Mouse (Mus musculus): Measurements from ENCODE around the gene Hist1h2bq. TPM values are rescaled to one million over a fixed set of nuclear protein-coding genes. Genes with fewer than 3 reads are reported as not detected.

Gene Hist1h2bq
- polyA plus RNA-seq, 1 experiment: 20.3 TPM

- H3K79me3 ChIP-seq (ENCODE audit: low read depth): no peaks in the 10 kb centered on the region
- no peaks in the 10 kb centered on the region for H3K79me2 ChIP-seq (ENCODE audit: control insufficient read depth, insufficient read depth)
- no peaks in the 10 kb centered on the region for H3K27me3 ChIP-seq (ENCODE audit: control insufficient read depth, insufficient read depth, insufficient read length)
- no peaks in the 10 kb centered on the region for H3K36me3 ChIP-seq (ENCODE audit: control insufficient read depth, insufficient read depth)
- no peak overlapping the region for H3K4me3 ChIP-seq (ENCODE audit: insufficient read depth, poor library complexity, severe bottlenecking)
- no peak for TF ChIP-seq CEBPB (IDR thresholded peaks at IDR 0.05; ENCODE audit: low read depth)
- no peak for TF ChIP-seq CTCF (IDR thresholded peaks at IDR 0.05; ENCODE audit: control insufficient read depth, insufficient read depth, insufficient read length)
- TF ChIP-seq MAX (IDR thresholded peaks at IDR 0.05): no peak
- no peak for TF ChIP-seq USF1 (IDR thresholded peaks at IDR 0.05; ENCODE audit: low read depth)
- H3ac ChIP-seq (ENCODE audit: control insufficient read depth, insufficient read length, low read depth): no peak overlapping the region
These were observed 28.4 kb downstream of the Hist1h2bq start for GRCm38 (mm10) chr13:21781639-21782038.

DNA sequence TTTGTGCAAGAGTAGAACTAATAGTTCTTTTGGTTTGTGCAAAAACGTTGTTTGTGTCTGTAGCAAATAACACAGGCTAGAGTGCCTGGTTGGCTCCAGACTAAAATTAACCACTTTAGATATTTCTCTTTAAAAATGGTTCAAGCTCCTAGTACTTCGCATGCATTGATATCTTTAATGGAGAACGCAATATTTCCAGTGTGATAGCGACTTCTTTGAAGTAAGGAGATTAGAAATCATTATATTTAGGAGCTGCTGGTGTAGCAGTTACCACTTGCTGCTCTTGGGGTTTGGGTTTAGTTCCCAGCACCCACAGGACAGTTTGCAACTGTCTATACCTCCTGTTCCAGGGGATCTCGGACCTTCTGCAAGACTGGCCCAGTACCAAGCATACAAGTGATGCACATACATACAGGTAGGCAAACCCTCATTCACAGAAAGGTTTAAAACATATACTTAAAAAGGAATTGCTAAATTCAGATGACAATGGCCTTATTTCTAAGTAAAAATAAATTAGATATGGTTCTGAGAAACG is 28.9 kb downstream of the Hist1h2bq start:
- Histone ChIP-seq H3K4me3 (ENCODE audit: insufficient read depth, poor library complexity, severe bottlenecking) (no peak overlapping the region), H3K79me2 (ENCODE audit: control insufficient read depth, insufficient read depth) (no peaks in the 10 kb centered on the region), H3K27me3 (ENCODE audit: control insufficient read depth, insufficient read depth, insufficient read length) (no peaks in the 10 kb centered on the region), H3K79me3 (ENCODE audit: low read depth) (no peaks in the 10 kb centered on the region), H3K36me3 (ENCODE audit: control insufficient read depth, insufficient read depth) (no peaks in the 10 kb centered on the region), H3ac (ENCODE audit: control insufficient read depth, insufficient read length, low read depth) (no peak overlapping the region)
- TF ChIP-seq MAX (IDR thresholded peaks at IDR 0.05): no peak
- no peak for TF ChIP-seq FOSL1 (IDR thresholded peaks at IDR 0.05; ENCODE audit: insufficient read depth, low read length, poor library complexity, severe bottlenecking)
- TF ChIP-seq MYOG (IDR thresholded peaks at IDR 0.05; ENCODE audit: control insufficient read depth, extremely low read depth, insufficient read length): no peak
- TF ChIP-seq MYOD1 (IDR thresholded peaks at IDR 0.05; ENCODE audit: control insufficient read depth, insufficient read length, low read depth): no peak
- no peak for TF ChIP-seq USF1 (IDR thresholded peaks at IDR 0.05; ENCODE audit: low read depth)
- TF ChIP-seq CEBPB (IDR thresholded peaks at IDR 0.05; ENCODE audit: low read depth): no peak
- no peak for TF ChIP-seq CTCF (IDR thresholded peaks at IDR 0.05; ENCODE audit: control insufficient read depth, insufficient read depth, insufficient read length)

- H3K4me3 ChIP-seq (ENCODE audit: insufficient read depth, poor library complexity, severe bottlenecking): peak within 1 kb of the TSS; percentile 43
- TF ChIP-seq USF1 (IDR thresholded peaks at IDR 0.05; ENCODE audit: low read depth) (no peak), MYOG (IDR thresholded peaks at IDR 0.05; ENCODE audit: control insufficient read depth, extremely low read depth, insufficient read length) (peak; percentile 94), MAX (IDR thresholded peaks at IDR 0.05) (no peak), CTCF (IDR thresholded peaks at IDR 0.05; ENCODE audit: control insufficient read depth, insufficient read depth, insufficient read length) (no peak)
These were observed 29.9 kb downstream of the Hist1h2bq start, which contains the start of gene Hist1h1b for GRCm38 (mm10) chr13:21779767-21780731. TSS of gene Hist1h1b (minus strand) at chr13:21780625.

DNA sequence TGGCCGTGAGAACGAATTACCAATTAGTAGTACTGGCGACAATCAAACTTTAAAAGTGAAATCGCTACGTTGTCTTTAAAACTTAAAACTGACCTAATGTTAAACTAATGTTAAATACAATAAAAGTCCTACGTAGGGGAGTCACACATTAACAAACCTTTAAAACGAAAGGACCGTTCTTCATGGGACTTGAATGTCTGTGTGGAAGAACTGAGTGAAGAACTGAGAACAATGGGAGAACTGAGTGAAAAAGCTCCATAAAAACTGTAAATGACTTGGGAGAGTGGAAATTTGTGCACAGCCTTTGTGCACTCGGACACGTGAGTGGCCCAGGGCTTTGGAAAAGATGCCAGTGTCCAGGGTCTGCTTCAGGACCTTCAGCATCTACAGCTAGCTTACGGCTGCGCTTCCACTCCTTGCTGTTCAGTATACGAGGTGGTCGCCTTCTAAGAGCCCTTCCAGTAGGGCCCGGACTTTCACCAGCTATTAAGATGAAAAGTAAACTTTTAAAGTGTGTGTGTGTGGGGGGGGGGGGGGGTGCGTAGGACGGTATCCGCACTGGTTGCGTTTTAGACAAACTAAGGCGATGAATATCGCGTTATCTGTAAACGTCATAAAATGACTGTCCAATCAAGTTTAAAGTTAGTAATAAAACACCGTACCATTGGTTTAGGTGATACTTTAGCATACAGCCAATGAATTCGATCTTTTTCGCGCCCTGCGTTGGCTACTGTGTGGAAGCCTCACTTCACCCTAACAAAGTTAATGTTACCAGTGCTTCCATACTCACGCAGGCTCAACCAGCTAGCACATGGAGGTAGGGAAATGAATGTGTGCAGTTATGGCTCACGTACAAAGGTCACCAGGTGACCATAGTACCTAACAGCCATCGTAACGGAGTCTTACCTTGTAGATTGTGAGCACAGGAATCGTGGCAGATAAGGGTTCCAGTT is 30.9 kb downstream of the Hist1h2bq start:
- TF ChIP-seq MYOD1 (IDR thresholded peaks at IDR 0.05; ENCODE audit: control insufficient read depth, insufficient read length, low read depth) (no peak), USF1 (IDR thresholded peaks at IDR 0.05; ENCODE audit: low read depth) (peak; percentile 20)
- Histone ChIP-seq H3K79me2 (ENCODE audit: control insufficient read depth, insufficient read depth) (no peaks in the 10 kb centered on the region), H3ac (ENCODE audit: control insufficient read depth, insufficient read length, low read depth) (peak overlapping the region; percentile 94)

More at GRCm38 (mm10) chr13:21779767-21780731, 29.9 kb downstream of the Hist1h2bq start, which contains the start of gene Hist1h1b:
- Histone ChIP-seq H3K27me3 (ENCODE audit: control insufficient read depth, insufficient read depth, insufficient read length) (no peaks in the 10 kb centered on the region), H3K36me3 (ENCODE audit: control insufficient read depth, insufficient read depth) (no peaks in the 10 kb centered on the region), H3ac (ENCODE audit: control insufficient read depth, insufficient read length, low read depth) (peak within 1 kb of the TSS; percentile 94), H3K79me3 (ENCODE audit: low read depth) (no peaks in the 10 kb centered on the region), H3K79me2 (ENCODE audit: control insufficient read depth, insufficient read depth) (no peaks in the 10 kb centered on the region)

More for the DNA sequence above, 30.9 kb downstream of the Hist1h2bq start:
- Histone ChIP-seq H3K27me3 (ENCODE audit: control insufficient read depth, insufficient read depth, insufficient read length) (no peaks in the 10 kb centered on the region), H3K79me3 (ENCODE audit: low read depth) (no peaks in the 10 kb centered on the region), H3K4me3 (ENCODE audit: insufficient read depth, poor library complexity, severe bottlenecking) (peak overlapping the region; percentile 43), H3K36me3 (ENCODE audit: control insufficient read depth, insufficient read depth) (no peaks in the 10 kb centered on the region)

Small RNAs within 50 kb of the gene (microRNA-seq; reads per million reads assigned to microRNA genes)
- gene Gm19658 (ENCODE audit: borderline microRNAs expressed) (not detected), gene Gm44346 (ENCODE audit: borderline microRNAs expressed) (not detected), gene Gm44466 (ENCODE audit: borderline microRNAs expressed) (not detected)

Other genes with a start within 250 kb of the Hist1h2bq start
- not detected for gene Olfr1364, start 228.4 kb downstream of the Hist1h2bq start, polyA plus RNA-seq (2012; fragmentation: generic; extraction: Trizol)
- gene Olfr1362, start 196.2 kb downstream of the Hist1h2bq start, polyA plus RNA-seq (2012; fragmentation: generic; extraction: Trizol): not detected
- gene Olfr11, start 167.7 kb downstream of the Hist1h2bq start, polyA plus RNA-seq (2012; fragmentation: generic; extraction: Trizol): 0.01 TPM
- not detected for gene Olfr1361, start 146.8 kb downstream of the Hist1h2bq start, polyA plus RNA-seq (2012; fragmentation: generic; extraction: Trizol)
- not detected for gene Olfr1360, start 132.8 kb downstream of the Hist1h2bq start, polyA plus RNA-seq (2012; fragmentation: generic; extraction: Trizol)
- gene Olfr1359, start 112.1 kb downstream of the Hist1h2bq start, polyA plus RNA-seq (2012; fragmentation: generic; extraction: Trizol): not detected
- 9.1 TPM for gene Hist1h2bl, start 94.1 kb downstream of the Hist1h2bq start, polyA plus RNA-seq (2012; fragmentation: generic; extraction: Trizol)
- 15.6 TPM for gene Hist1h2ai, start 93.8 kb downstream of the Hist1h2bq start, polyA plus RNA-seq (2012; fragmentation: generic; extraction: Trizol)
- 15.6 TPM for gene Hist1h3h, start 92.5 kb downstream of the Hist1h2bq start, polyA plus RNA-seq (2012; fragmentation: generic; extraction: Trizol)
- 3.4 TPM for gene Hist1h2bm, start 88.2 kb downstream of the Hist1h2bq start, polyA plus RNA-seq (2012; fragmentation: generic; extraction: Trizol)
- gene Hist1h4j, start 75.1 kb downstream of the Hist1h2bq start, polyA plus RNA-seq (2012; fragmentation: generic; extraction: Trizol): 2.9 TPM
- 10.3 TPM for gene Hist1h4k, start 59.7 kb downstream of the Hist1h2bq start, polyA plus RNA-seq (2012; fragmentation: generic; extraction: Trizol)
- 5.9 TPM for gene Hist1h2ak, start 56.4 kb downstream of the Hist1h2bq start, polyA plus RNA-seq (2012; fragmentation: generic; extraction: Trizol)
- 3.8 TPM for gene Hist1h2bn, start 56.1 kb downstream of the Hist1h2bq start, polyA plus RNA-seq (2012; fragmentation: generic; extraction: Trizol)
- gene Hist1h1b, start 29.6 kb downstream of the Hist1h2bq start, polyA plus RNA-seq (2012; fragmentation: generic; extraction: Trizol): 1.6 TPM
- 9.4 TPM for gene Hist1h3i, start 26.8 kb downstream of the Hist1h2bq start, polyA plus RNA-seq (2012; fragmentation: generic; extraction: Trizol)
- gene Hist1h2an, start 23.0 kb downstream of the Hist1h2bq start, polyA plus RNA-seq (2012; fragmentation: generic; extraction: Trizol): 18.1 TPM
- 2.6 TPM for gene Hist1h2bp, start 22.7 kb downstream of the Hist1h2bq start, polyA plus RNA-seq (2012; fragmentation: generic; extraction: Trizol)
- not detected for gene Hist1h2ao, start 268 bp upstream of the Hist1h2bq start, polyA plus RNA-seq (2012; fragmentation: generic; extraction: Trizol)
- gene Hist1h4m, start 1.5 kb upstream of the Hist1h2bq start, polyA plus RNA-seq (2012; fragmentation: generic; extraction: Trizol): not detected
- 17.3 TPM for gene Hist1h4n, start 22.0 kb upstream of the Hist1h2bq start, polyA plus RNA-seq (2012; fragmentation: generic; extraction: Trizol)
- gene Hist1h2ap, start 23.3 kb upstream of the Hist1h2bq start, polyA plus RNA-seq (2012; fragmentation: generic; extraction: Trizol): 2,018 TPM
- 19.7 TPM for gene Hist1h2br, start 23.5 kb upstream of the Hist1h2bq start, polyA plus RNA-seq (2012; fragmentation: generic; extraction: Trizol)
- gene Zfp184, start 134.9 kb upstream of the Hist1h2bq start, polyA plus RNA-seq (2012; fragmentation: generic; extraction: Trizol): 1.4 TPM
- gene Pom121l2, start 171.0 kb upstream of the Hist1h2bq start, polyA plus RNA-seq (2012; fragmentation: generic; extraction: Trizol): not detected
- gene Prss16, start 199.5 kb upstream of the Hist1h2bq start, polyA plus RNA-seq (2012; fragmentation: generic; extraction: Trizol): 1.1 TPM
- 9.5 TPM for gene Hist1h2ah, start 225.4 kb upstream of the Hist1h2bq start, polyA plus RNA-seq (2012; fragmentation: generic; extraction: Trizol)
- 12.8 TPM for gene Hist1h2bk, start 225.7 kb upstream of the Hist1h2bq start, polyA plus RNA-seq (2012; fragmentation: generic; extraction: Trizol)
- 31.8 TPM for gene Hist1h4i, start 231.2 kb upstream of the Hist1h2bq start, polyA plus RNA-seq (2012; fragmentation: generic; extraction: Trizol)
- 9.8 TPM for gene Hist1h2ag, start 232.7 kb upstream of the Hist1h2bq start, polyA plus RNA-seq (2012; fragmentation: generic; extraction: Trizol)
- gene Hist1h2bj, start 233.0 kb upstream of the Hist1h2bq start, polyA plus RNA-seq (2012; fragmentation: generic; extraction: Trizol): 6.8 TPM

Measured in C2C12 (cell line).